Mouse (Mus musculus) intestine, postnatal 0 days (tissue): ENCODE data around the gene Eps8l3. TPM values are rescaled to one million over a fixed set of nuclear protein-coding genes. Genes with fewer than 3 reads are reported as not detected.

Source experiments
- ATAC-seq: fragments of 200-750 bp; cut with Nextera tagmentation; 2 replicates; pipeline ENCODE4 v1.8.0; 2017; ENCODE audit warnings: mild to moderate bottlenecking, moderate TSS enrichment, moderate library complexity
- H3K27ac ChIP-seq: fragments of 300-500 bp; sonication (generic); 2 replicates; pipeline ENCODE4 v1.5.1; 2014; ENCODE audit warnings: mild to moderate bottlenecking, low read depth, low read length, moderate library complexity
- H3K27me3 ChIP-seq: fragments of 300-500 bp; sonication (generic); replicated peaks from 2 replicates; pipeline ENCODE4 v1.6.1; 2014; ENCODE audit warnings: low read length, mixed read lengths; ENCODE audit not compliant: control insufficient read depth, insufficient read depth
- H3K36me3 ChIP-seq: fragments of 300-500 bp; sonication (generic); 2 replicates; pipeline ENCODE4 v1.6.1; 2014; ENCODE audit warnings: mild to moderate bottlenecking, moderate library complexity; ENCODE audit not compliant: control insufficient read depth, insufficient read depth
- H3K4me1 ChIP-seq: fragments of 300-500 bp; sonication (generic); replicated peaks from 2 replicates; pipeline ENCODE4 v1.6.1; 2014; ENCODE audit warnings: antibody characterized with exemption, low read length, mixed read lengths; ENCODE audit not compliant: control insufficient read depth, insufficient read depth
- H3K4me2 ChIP-seq: fragments of 300-500 bp; sonication (generic); replicated peaks from 2 replicates; pipeline ENCODE4 v1.6.1; 2014; ENCODE audit warnings: low read depth, mild to moderate bottlenecking, moderate library complexity
- H3K4me3 ChIP-seq: fragments of 300-500 bp; sonication (generic); 2 replicates; pipeline ENCODE4 v1.5.1; 2014; ENCODE audit warnings: low read depth, low read length
- H3K9ac ChIP-seq: fragments of 300-500 bp; sonication (generic); 2 replicates; pipeline ENCODE4 v1.6.1; 2014; ENCODE audit warnings: mild to moderate bottlenecking, low read depth, low read length
- H3K9me3 ChIP-seq: fragments of 300-500 bp; sonication (generic); 2 replicates; pipeline ENCODE4 v1.6.1; 2016; ENCODE audit warnings: mixed run types; ENCODE audit not compliant: control insufficient read depth
- CTCF ChIP-seq: sonication (generic); IDR thresholded peaks from 2 replicates; pipeline ENCODE4 v1.5.1; 2016; ENCODE audit warnings: low read depth, mild to moderate bottlenecking, control low read depth, antibody characterized with exemption, moderate library complexity
- WGBS: fragments of 180-500 bp; shearing (Covaris S2); extraction: QIAGEN DNeasy Blood & Tissue Kit; methylation state at CpG from one replicate; pipeline ENCODE4 v1.1.7; 2014; 5-methylcytosine and 5-hydroxymethylcytosine counted together
- polyA plus RNA-seq: library from polyadenylated mRNA; unstranded; fragments of >200 nt; fragmentation: Nextera tagmentation; extraction: Ambion mirVana; gene quantifications from 2 replicates; pipeline ENCODE4 v1.2.1, GENCODE M21; 2015

Gene Eps8l3
- polyA plus RNA-seq = 475 and 488 TPM in 2 replicates

GRCm38 (mm10) chr3:107877005-107877404 lies at the start of gene Eps8l3:
Gene Eps8l3 (plus strand): TSS chr3:107877229.
- 35% methylated on average over 5 of the region's 5 CpGs for WGBS
- Histone ChIP-seq H3K4me3 (peak within 1 kb of the TSS; percentile 53), H3K9me3 (no peaks in the 10 kb centered on the region), H3K27ac (peak within 1 kb of the TSS; percentile 95), H3K27me3 (no peaks in the 10 kb centered on the region), H3K9ac (peak within 1 kb of the TSS; percentile 86), H3K4me1 (peaks cover 17% of the 10 kb centered on the region), H3K36me3 (peaks cover 19% of the 10 kb centered on the region), H3K4me2 (peak within 1 kb of the TSS; percentile 70)
- peak; percentile 63 for ATAC-seq
- TF ChIP-seq CTCF = no peak

- Histone ChIP-seq H3K4me3 (no peak overlapping the region), H3K27ac (no peak overlapping the region), H3K4me2 (no peak overlapping the region), H3K9ac (no peak overlapping the region), H3K27me3 (no peaks in the 10 kb centered on the region), H3K9me3 (no peaks in the 10 kb centered on the region), H3K4me1 (no peaks in the 10 kb centered on the region), H3K36me3 (no peaks in the 10 kb centered on the region)
- no peak for TF ChIP-seq CTCF
- no peak for ATAC-seq
- 87% methylated on average over 10 of the region's 10 CpGs for WGBS
Observed at GRCm38 (mm10) chr3:107827873-107828405, 49.1 kb upstream of the Eps8l3 start.

- TF ChIP-seq CTCF = 0 out of 2 replicates have a peak, but pooled peaks have one; percentile 12
- Histone ChIP-seq H3K9me3 (no peaks in the 10 kb centered on the region), H3K4me3 (no peak overlapping the region), H3K27me3 (no peaks in the 10 kb centered on the region), H3K36me3 (no peaks in the 10 kb centered on the region), H3K4me2 (no peak overlapping the region), H3K9ac (no peak overlapping the region), H3K4me1 (no peaks in the 10 kb centered on the region), H3K27ac (no peak overlapping the region)
- WGBS = 42% methylated on average over 5 of the region's 5 CpGs
- ATAC-seq = no peak
Observed at GRCm38 (mm10) chr3:107828518-107828917, 48.5 kb upstream of the Eps8l3 start.

GRCm38 (mm10) chr3:107828997-107829396 lies 48.0 kb upstream of the Eps8l3 start:
- no peak for ATAC-seq
- Histone ChIP-seq H3K4me3 (no peak overlapping the region), H3K36me3 (no peaks in the 10 kb centered on the region), H3K4me2 (no peak overlapping the region), H3K9me3 (no peaks in the 10 kb centered on the region), H3K9ac (no peak overlapping the region), H3K4me1 (no peaks in the 10 kb centered on the region), H3K27me3 (no peaks in the 10 kb centered on the region), H3K27ac (no peak overlapping the region)
- WGBS = 83% methylated on average over 4 of the region's 4 CpGs
- no peak for TF ChIP-seq CTCF

DNA sequence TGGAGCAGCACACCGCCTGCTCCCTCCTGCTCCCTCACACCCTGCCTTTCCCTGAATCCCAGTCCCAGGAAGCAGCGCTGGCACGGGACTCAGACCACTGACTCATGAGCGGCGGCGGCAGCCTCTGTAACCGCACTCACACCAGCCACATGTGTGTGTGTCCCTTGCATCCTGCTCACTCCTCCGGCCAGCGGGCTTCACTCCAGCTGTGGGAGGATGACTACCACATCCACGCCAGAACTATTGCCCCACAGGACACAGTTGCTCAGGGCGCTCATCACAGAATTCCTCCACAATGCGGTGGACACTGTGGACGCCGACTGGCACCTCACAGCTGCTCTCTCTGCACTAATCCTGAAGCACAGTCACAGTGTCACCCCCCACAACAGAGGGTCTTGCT lies 47.4 kb upstream of the Eps8l3 start:
- Histone ChIP-seq H3K9ac (no peak overlapping the region), H3K4me1 (no peaks in the 10 kb centered on the region), H3K9me3 (no peaks in the 10 kb centered on the region), H3K27me3 (no peaks in the 10 kb centered on the region), H3K4me3 (no peak overlapping the region), H3K4me2 (no peak overlapping the region), H3K27ac (no peak overlapping the region), H3K36me3 (no peaks in the 10 kb centered on the region)
- WGBS = 61% methylated on average over 14 of the region's 14 CpGs
- no peak for ATAC-seq
- no peak for TF ChIP-seq CTCF

DNA sequence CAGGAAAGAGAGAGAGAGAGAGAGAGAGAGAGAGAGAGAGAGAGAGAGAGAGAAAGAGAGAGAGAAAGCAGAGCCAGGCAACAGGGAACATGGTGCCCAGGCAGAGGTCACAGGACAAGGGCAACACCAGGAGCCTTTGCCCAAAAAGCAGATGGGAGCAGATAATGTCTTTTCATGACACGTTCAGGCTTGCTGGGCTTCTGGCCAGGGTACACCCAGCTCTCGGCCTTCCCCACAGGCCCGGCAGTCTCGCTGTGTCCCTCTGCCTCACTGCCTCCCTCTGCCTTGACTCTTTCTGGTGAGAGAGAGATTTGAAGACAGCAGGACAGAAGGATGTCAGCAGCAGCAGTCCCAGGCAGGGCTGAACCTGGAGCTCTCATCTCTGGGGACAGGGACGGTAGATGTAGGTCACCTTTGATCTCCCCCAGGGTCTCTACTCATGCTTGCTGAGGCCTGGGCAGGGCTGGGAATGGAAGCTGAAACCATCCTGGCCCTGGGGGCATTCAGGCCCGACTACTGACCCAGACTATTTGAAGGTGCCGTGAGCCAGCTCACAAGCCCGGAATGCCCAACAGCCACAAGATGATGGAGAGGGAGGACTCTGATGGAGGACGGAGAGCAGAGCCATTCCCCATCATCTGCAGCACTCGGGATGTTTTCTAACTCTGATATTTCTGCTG lies 45.0 kb upstream of the Eps8l3 start:
- no peak for ATAC-seq
- no peaks in the 10 kb centered on the region for H3K4me1 ChIP-seq
- no peaks in the 10 kb centered on the region for H3K36me3 ChIP-seq
- no peaks in the 10 kb centered on the region for H3K9me3 ChIP-seq
- no peaks in the 10 kb centered on the region for H3K27me3 ChIP-seq
- WGBS = 71% methylated on average over 10 of the region's 10 CpGs
- no peak overlapping the region for H3K4me3 ChIP-seq
- H3K9ac ChIP-seq = no peak overlapping the region
- TF ChIP-seq CTCF = no peak
- H3K4me2 ChIP-seq = no peak overlapping the region
- H3K27ac ChIP-seq = no peak overlapping the region
